Mouse (Mus musculus) myocyte (in vitro differentiated cells): ENCODE data around the gene Micu2.

Source experiments
- CEBPB ChIP-seq: IDR thresholded peaks from 2 replicates; pipeline ENCODE4 v1.6.1; 2011; ENCODE audit warnings: mild to moderate bottlenecking, moderate library complexity; ENCODE audit not compliant: poor library complexity, insufficient read depth, severe bottlenecking
- E2F4 ChIP-seq: IDR thresholded peaks from one replicate; pipeline ENCODE4 v1.6.1; 2011; ENCODE audit warnings: mild to moderate bottlenecking, control low read depth, moderate library complexity; ENCODE audit not compliant: insufficient read depth
- MAX ChIP-seq: IDR thresholded peaks from one replicate; pipeline ENCODE4 v1.6.1; 2011; ENCODE audit warnings: low read depth, mild to moderate bottlenecking, control low read depth
- MYOD1 ChIP-seq, 3 experiments: IDR thresholded peaks; one replicate each; pipeline ENCODE4 v1.6.1; 2011; ENCODE audit warnings: control low read depth in 2 of 3, low read depth in 2 of 3, mild to moderate bottlenecking in 2 of 3, moderate library complexity in 1 of 3; ENCODE audit not compliant: insufficient read length in 2 of 3, control insufficient read depth in 1 of 3
- MYOG ChIP-seq, 3 experiments: IDR thresholded peaks; one replicate each; pipeline ENCODE4 v1.6.1; 2011; ENCODE audit warnings: control low read depth in 2 of 3, low read depth in 2 of 3, mild to moderate bottlenecking in 2 of 3; ENCODE audit not compliant: insufficient read length in 2 of 3, control insufficient read depth in 1 of 3, insufficient read depth in 1 of 3
- POLR2A ChIP-seq: IDR thresholded peaks from one replicate; pipeline ENCODE4 v1.6.1; 2011; ENCODE audit warnings: low read depth, mild to moderate bottlenecking, control low read depth, moderate library complexity; ENCODE audit not compliant: insufficient read length
- POLR2AphosphoS2 ChIP-seq: IDR thresholded peaks from one replicate; pipeline ENCODE4 v1.6.1; 2011; ENCODE audit warnings: low read depth, control low read depth; ENCODE audit not compliant: insufficient read length
- REST ChIP-seq: IDR thresholded peaks from one replicate; pipeline ENCODE4 v1.6.1; 2011; ENCODE audit warnings: mild to moderate bottlenecking, control low read depth, moderate library complexity; ENCODE audit not compliant: insufficient read depth, insufficient read length
- SRF ChIP-seq: IDR thresholded peaks from one replicate; pipeline ENCODE4 v1.6.1; 2011; ENCODE audit warnings: low read depth; ENCODE audit not compliant: control insufficient read depth, insufficient read length
- TCF12 ChIP-seq: IDR thresholded peaks from one replicate; pipeline ENCODE4 v1.6.1; 2011; ENCODE audit warnings: mild to moderate bottlenecking, control low read depth; ENCODE audit not compliant: poor library complexity, insufficient read depth, severe bottlenecking
- TCF3 ChIP-seq: IDR thresholded peaks from one replicate; pipeline ENCODE4 v1.6.1; 2011; ENCODE audit warnings: low read depth, control low read depth; ENCODE audit not compliant: insufficient read length
- USF1 ChIP-seq: IDR thresholded peaks from one replicate; pipeline ENCODE4 v1.6.1; 2011; ENCODE audit warnings: low read depth, mild to moderate bottlenecking, control low read depth, moderate library complexity

DNA sequence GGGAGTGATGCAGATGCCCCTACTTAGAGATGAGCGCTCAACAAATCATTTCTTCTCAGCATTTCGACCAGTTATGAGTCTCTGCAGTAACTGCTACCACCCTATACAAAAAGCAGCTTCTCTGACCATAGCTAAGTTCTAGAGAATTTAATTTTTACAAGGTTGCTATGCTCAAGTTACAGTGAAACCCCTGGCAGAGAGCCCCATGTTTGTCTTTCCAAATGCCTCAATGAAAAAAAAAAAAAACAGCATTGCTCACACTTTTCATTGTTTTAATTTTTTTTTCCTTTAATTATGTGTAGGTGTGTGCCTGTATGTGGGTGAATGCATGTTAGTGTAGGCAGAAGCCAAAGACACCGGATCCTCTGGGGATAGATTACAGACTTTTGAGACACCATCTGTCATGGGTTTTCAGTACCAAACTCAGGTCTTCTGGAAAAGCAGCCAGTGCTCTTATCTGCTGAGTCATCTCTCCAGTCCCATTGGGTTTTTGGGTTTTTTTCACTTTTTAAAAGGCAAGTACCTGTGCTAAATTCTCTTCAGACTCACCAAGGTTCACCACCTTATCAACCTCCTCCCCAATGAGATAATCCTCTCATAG is 132.3 kb downstream of the Micu2 start:
- TF ChIP-seq POLR2A (no peak), TCF12 (no peak), MYOG (IDR thresholded peaks at IDR 0.05; ENCODE audit: control insufficient read depth in 1 of 3, insufficient read depth in 1 of 3, insufficient read length in 2 of 3, low read depth in 2 of 3) (no peak), TCF3 (no peak), USF1 (no peak), POLR2AphosphoS2 (no peak), E2F4 (no peak), REST (no peak), CEBPB (no peak), MAX (no peak), MYOD1 (IDR thresholded peaks at IDR 0.05; ENCODE audit: control insufficient read depth in 1 of 3, insufficient read length in 2 of 3, low read depth in 2 of 3) (no peak), SRF (no peak)
